Mouse (Mus musculus): ENCODE data around the gene Tgfbrap1. TPM values are rescaled to one million over a fixed set of nuclear protein-coding genes. Genes with fewer than 3 reads are reported as not detected.
A peak's percentile ranks its signal among the peaks of the same experiment; 100 is the strongest.

Gene Tgfbrap1
- polyA plus RNA-seq (2015; fragmentation: Nextera tagmentation; extraction: Ambion mirVana) = 9.5 and 10.2 TPM in 2 replicates

DNA sequence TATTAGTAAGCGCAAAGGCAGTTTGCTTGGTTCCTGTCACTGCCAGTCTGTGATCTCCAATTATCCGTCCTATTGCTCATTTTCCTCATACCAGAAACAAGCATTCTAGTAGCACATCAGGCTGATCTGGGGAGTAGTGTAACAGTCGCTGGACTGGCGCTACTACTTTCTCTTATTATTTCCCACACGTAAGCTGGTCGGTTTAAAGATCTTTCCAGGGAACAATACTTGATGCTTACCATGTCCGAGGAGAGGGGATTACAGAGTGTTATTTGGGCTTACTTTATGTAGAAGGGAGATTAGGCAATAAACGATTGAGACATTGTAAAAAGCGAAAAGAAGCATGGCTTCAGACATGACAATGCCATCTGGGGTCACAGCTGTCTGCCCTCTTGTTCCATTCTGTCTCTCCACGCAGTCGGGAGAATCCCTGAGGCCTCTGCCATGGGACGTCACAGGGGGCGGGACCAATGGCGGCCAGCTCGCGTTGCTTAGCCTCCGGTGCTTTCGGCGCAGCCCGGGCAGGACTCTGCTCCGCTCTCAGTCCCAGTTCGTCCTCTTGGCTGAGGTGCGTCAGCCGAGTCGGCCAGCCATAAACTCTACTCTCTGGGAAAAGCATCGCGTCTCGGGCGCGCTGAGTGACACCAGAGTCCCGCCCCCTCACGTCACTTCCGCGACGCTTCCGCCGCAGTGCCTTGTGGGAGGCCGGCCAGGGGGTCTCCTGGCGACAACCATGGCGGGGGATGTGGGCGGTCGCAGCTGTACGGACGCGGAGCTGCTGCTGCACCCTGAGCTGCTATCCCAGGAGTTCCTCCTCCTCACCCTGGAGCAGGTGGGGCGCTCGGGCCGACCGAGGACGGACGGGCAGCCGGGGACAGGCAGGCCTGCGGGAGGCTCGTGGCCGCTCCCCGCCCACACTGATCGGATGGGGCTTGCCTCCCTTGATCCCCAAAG lies at the start of gene Tgfbrap1, which contains the start of gene AI597479:
TSS of gene Tgfbrap1 (minus strand) at position 607 of the 954 bp plus-strand sequence.
TSS of gene AI597479 (plus strand) at position 680 of the 954 bp plus-strand sequence.
- WGBS = 1% methylated on average over 57 of the region's 57 CpGs
- no peaks in the 10 kb centered on the region for H3K36me3 ChIP-seq (ENCODE audit: control insufficient read depth, insufficient read depth, low read length)
- ATAC-seq (ENCODE audit: insufficient read depth, low FRiP score) = peak; percentile 95

DNA sequence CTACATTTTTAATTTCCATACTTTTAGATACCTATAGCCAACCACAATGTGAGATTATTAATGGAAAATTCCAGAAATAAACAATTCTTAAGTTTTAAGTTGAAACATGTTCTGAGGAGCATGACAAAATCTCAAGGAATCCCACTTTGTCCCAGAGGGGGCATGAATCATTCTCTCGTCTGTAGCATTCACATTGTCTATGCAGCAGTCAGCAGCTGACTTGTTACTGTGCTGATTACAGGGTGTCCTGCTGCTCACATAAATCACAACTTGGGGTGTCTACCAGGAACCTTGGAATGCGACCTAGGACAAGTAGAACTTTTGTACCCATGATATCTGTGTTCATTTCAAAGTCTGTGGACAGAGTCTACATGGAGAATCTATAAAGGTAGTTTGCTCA lies 49.0 kb upstream of the Tgfbrap1 start:
- Histone ChIP-seq H3K27ac (ENCODE audit: low read length) (no peak overlapping the region), H3K4me3 (replicated peaks; ENCODE audit: low read length) (no peak overlapping the region), H3K36me3 (ENCODE audit: control insufficient read depth, insufficient read depth, low read length) (no peaks in the 10 kb centered on the region), H3K9ac (ENCODE audit: low read length) (no peak overlapping the region), H3K27me3 (ENCODE audit: control insufficient read depth, insufficient read depth, low read length) (no peaks in the 10 kb centered on the region), H3K4me1 (ENCODE audit: control insufficient read depth, insufficient read depth, low read length) (peaks cover 23% of the 10 kb centered on the region), H3K9me3 (replicated peaks; ENCODE audit: control insufficient read depth, low read length) (no peaks in the 10 kb centered on the region), H3K4me2 (ENCODE audit: low read depth, low read length) (no peak overlapping the region)
- WGBS = 61% methylated on average over 2 of the region's 2 CpGs
- no peak for ATAC-seq (ENCODE audit: insufficient read depth, low FRiP score)

More for the DNA sequence above, at the start of gene Tgfbrap1, which contains the start of gene AI597479:
- Histone ChIP-seq H3K27me3 (ENCODE audit: control insufficient read depth, insufficient read depth, low read length) (no peaks in the 10 kb centered on the region), H3K27ac (ENCODE audit: low read length) (peak within 1 kb of the TSS; percentile 99), H3K4me1 (ENCODE audit: control insufficient read depth, insufficient read depth, low read length) (peaks cover 4% of the 10 kb centered on the region), H3K4me3 (replicated peaks; ENCODE audit: low read length) (peak within 1 kb of the TSS; percentile 93), H3K4me2 (ENCODE audit: low read depth, low read length) (peak within 1 kb of the TSS; percentile 90), H3K9me3 (replicated peaks; ENCODE audit: control insufficient read depth, low read length) (no peaks in the 10 kb centered on the region), H3K9ac (ENCODE audit: low read length) (peak within 1 kb of the TSS; percentile 93)

- no peak overlapping the region for H3K4me2 ChIP-seq (ENCODE audit: low read depth, low read length)
- peak; percentile 42; the same call in 1 of the 2 replicates for ATAC-seq (ENCODE audit: insufficient read depth, low FRiP score)
- 64% methylated on average over 6 of the region's 6 CpGs for WGBS
- no peaks in the 10 kb centered on the region for H3K36me3 ChIP-seq (ENCODE audit: control insufficient read depth, insufficient read depth, low read length)
- no peaks in the 10 kb centered on the region for H3K27me3 ChIP-seq (ENCODE audit: control insufficient read depth, insufficient read depth, low read length)
- H3K9me3 ChIP-seq (replicated peaks; ENCODE audit: control insufficient read depth, low read length) = no peaks in the 10 kb centered on the region
- H3K27ac ChIP-seq (ENCODE audit: low read length) = peak overlapping the region; percentile 2; the same call in 1 of the 2 replicates
- H3K9ac ChIP-seq (ENCODE audit: low read length) = no peak overlapping the region
- no peak overlapping the region for H3K4me3 ChIP-seq (replicated peaks; ENCODE audit: low read length)
- H3K4me1 ChIP-seq (ENCODE audit: control insufficient read depth, insufficient read depth, low read length) = peaks cover 21% of the 10 kb centered on the region
Observed at GRCm38 (mm10) chr1:43145388-43145787, 47.0 kb upstream of the Tgfbrap1 start.

DNA sequence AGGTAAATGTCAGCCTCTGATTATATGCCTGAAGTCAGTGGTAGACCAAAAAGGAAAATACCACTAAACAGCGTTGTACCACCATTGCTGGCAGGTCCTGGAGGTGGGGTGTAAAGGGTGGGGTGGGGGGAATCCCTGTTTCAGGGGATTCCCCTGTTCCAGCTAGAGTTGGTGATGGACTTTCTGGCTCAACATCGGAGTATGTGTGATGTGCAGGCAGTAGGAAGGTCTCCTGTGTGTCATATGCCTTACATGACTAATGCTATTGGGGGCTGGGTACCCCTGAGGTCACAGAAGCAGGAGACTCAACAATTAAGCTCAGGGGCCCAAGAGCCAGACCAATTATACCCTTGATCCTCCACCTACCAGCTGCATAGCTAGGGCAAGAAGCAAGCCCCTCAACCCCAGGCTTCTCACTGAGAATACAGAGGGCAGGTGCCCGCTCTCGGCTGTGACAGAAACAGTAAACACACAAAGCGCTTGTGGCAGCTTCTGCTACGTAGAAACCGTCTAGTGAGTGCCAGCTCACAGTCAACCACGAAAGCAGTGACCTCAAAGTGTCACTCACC lies 46.0 kb upstream of the Tgfbrap1 start:
- no peaks in the 10 kb centered on the region for H3K36me3 ChIP-seq (ENCODE audit: control insufficient read depth, insufficient read depth, low read length)
- no peaks in the 10 kb centered on the region for H3K9me3 ChIP-seq (replicated peaks; ENCODE audit: control insufficient read depth, low read length)
- no peak for ATAC-seq (ENCODE audit: insufficient read depth, low FRiP score)
- WGBS = 82% methylated on average over 8 of the region's 8 CpGs
- peaks cover 21% of the 10 kb centered on the region for H3K4me1 ChIP-seq (ENCODE audit: control insufficient read depth, insufficient read depth, low read length)
- no peaks in the 10 kb centered on the region for H3K27me3 ChIP-seq (ENCODE audit: control insufficient read depth, insufficient read depth, low read length)
- no peak overlapping the region for H3K9ac ChIP-seq (ENCODE audit: low read length)
- H3K4me3 ChIP-seq (replicated peaks; ENCODE audit: low read length) = no peak overlapping the region
- no peak overlapping the region for H3K27ac ChIP-seq (ENCODE audit: low read length)
- no peak overlapping the region for H3K4me2 ChIP-seq (ENCODE audit: low read depth, low read length)

DNA sequence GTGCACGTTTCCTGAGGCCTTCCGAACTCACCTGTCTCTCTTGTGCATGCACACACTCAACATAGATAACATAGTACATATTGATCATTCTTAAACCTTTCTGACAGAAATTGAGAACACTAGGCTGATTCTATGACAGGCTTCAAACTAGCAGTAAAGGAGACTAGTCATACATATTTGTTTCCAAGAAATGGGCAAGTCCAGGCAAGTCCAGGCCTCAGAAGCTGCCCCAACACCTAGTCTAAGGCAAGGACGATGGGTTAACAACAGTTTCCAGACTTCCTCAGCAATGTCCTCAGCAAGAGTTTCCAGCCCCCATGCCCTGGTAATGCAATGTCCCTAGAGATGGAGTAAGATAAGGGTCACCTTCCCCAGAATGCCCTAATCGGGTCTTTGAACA lies 45.4 kb upstream of the Tgfbrap1 start:
- H3K36me3 ChIP-seq (ENCODE audit: control insufficient read depth, insufficient read depth, low read length) = peaks cover under 1% of the 10 kb centered on the region; the same call in 1 of the 2 replicates
- H3K4me2 ChIP-seq (ENCODE audit: low read depth, low read length) = no peak overlapping the region
- no peaks in the 10 kb centered on the region for H3K27me3 ChIP-seq (ENCODE audit: control insufficient read depth, insufficient read depth, low read length)
- H3K9me3 ChIP-seq (replicated peaks; ENCODE audit: control insufficient read depth, low read length) = no peaks in the 10 kb centered on the region
- ATAC-seq (ENCODE audit: insufficient read depth, low FRiP score) = no peak
- H3K4me1 ChIP-seq (ENCODE audit: control insufficient read depth, insufficient read depth, low read length) = peaks cover 21% of the 10 kb centered on the region
- H3K27ac ChIP-seq (ENCODE audit: low read length) = no peak overlapping the region
- no peak overlapping the region for H3K9ac ChIP-seq (ENCODE audit: low read length)
- H3K4me3 ChIP-seq (replicated peaks; ENCODE audit: low read length) = no peak overlapping the region
- WGBS = 83% methylated on average over 4 of the region's 4 CpGs

DNA sequence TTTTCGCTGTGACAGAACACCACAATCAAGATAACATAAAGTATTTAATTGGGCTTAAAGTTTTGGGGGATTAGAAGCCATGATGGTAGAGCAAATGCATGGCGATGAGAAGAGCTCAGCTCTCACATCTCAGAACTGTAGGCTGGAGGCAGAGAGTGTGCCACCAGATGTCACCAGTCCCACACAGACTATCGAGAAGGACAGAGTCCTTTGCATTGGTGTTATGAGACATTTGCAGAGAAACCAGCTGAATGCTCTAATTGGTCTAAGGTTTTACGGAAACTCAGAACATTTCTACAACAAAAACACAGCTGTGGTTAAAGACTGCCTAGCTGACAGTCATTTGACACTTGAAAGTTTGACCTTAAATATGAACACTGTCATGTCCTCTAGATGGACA lies 44.8 kb upstream of the Tgfbrap1 start:
- no peak for ATAC-seq (ENCODE audit: insufficient read depth, low FRiP score)
- H3K4me2 ChIP-seq (ENCODE audit: low read depth, low read length) = no peak overlapping the region
- no peak overlapping the region for H3K4me3 ChIP-seq (replicated peaks; ENCODE audit: low read length)
- WGBS = 77% methylated on average over 4 of the region's 4 CpGs
- no peaks in the 10 kb centered on the region for H3K9me3 ChIP-seq (replicated peaks; ENCODE audit: control insufficient read depth, low read length)
- H3K9ac ChIP-seq (ENCODE audit: low read length) = no peak overlapping the region
- H3K27me3 ChIP-seq (ENCODE audit: control insufficient read depth, insufficient read depth, low read length) = no peaks in the 10 kb centered on the region
- H3K4me1 ChIP-seq (ENCODE audit: control insufficient read depth, insufficient read depth, low read length) = peaks cover 21% of the 10 kb centered on the region
- H3K36me3 ChIP-seq (ENCODE audit: control insufficient read depth, insufficient read depth, low read length) = peaks cover 6% of the 10 kb centered on the region
- no peak overlapping the region for H3K27ac ChIP-seq (ENCODE audit: low read length)

DNA sequence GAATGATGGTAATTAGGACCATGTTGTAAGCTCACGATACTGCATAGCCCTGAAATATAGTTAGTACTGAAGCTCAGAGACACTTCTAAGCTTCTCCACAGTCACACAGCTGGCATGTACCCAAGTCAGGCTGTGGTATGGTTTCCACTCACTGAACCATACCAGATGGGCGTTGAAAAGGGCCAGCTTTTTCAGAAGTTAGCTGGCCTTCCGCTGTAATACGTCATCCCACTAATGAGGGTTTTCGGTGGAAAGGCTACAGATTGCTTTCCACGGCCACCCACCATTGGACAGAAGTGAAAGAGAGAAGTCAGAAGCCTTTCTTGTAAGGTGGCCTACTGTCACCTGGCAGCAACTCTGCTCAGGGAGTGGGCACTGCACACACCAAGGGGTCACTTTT lies 44.4 kb upstream of the Tgfbrap1 start:
- Histone ChIP-seq H3K27ac (ENCODE audit: low read length) (no peak overlapping the region; the same call in 1 of the 2 replicates), H3K36me3 (ENCODE audit: control insufficient read depth, insufficient read depth, low read length) (peaks cover 7% of the 10 kb centered on the region), H3K4me3 (replicated peaks; ENCODE audit: low read length) (no peak overlapping the region), H3K9me3 (replicated peaks; ENCODE audit: control insufficient read depth, low read length) (no peaks in the 10 kb centered on the region), H3K27me3 (ENCODE audit: control insufficient read depth, insufficient read depth, low read length) (no peaks in the 10 kb centered on the region), H3K9ac (ENCODE audit: low read length) (no peak overlapping the region), H3K4me2 (ENCODE audit: low read depth, low read length) (no peak overlapping the region), H3K4me1 (ENCODE audit: control insufficient read depth, insufficient read depth, low read length) (peaks cover 21% of the 10 kb centered on the region)
- ATAC-seq (ENCODE audit: insufficient read depth, low FRiP score) = no peak
- WGBS = 75% methylated on average over 6 of the region's 6 CpGs

- ATAC-seq (ENCODE audit: insufficient read depth, low FRiP score) = no peak
- H3K9ac ChIP-seq (ENCODE audit: low read length) = no peak overlapping the region
- 66% methylated on average over 11 of the region's 11 CpGs for WGBS
Observed at GRCm38 (mm10) chr1:43141555-43141961, 43.1 kb upstream of the Tgfbrap1 start.

More at GRCm38 (mm10) chr1:43141555-43141961, 43.1 kb upstream of the Tgfbrap1 start:
- H3K9me3 ChIP-seq (replicated peaks; ENCODE audit: control insufficient read depth, low read length) = no peaks in the 10 kb centered on the region
- H3K4me3 ChIP-seq (replicated peaks; ENCODE audit: low read length) = no peak overlapping the region
- no peaks in the 10 kb centered on the region for H3K27me3 ChIP-seq (ENCODE audit: control insufficient read depth, insufficient read depth, low read length)
- peaks cover 16% of the 10 kb centered on the region for H3K36me3 ChIP-seq (ENCODE audit: control insufficient read depth, insufficient read depth, low read length)
- no peak overlapping the region for H3K4me2 ChIP-seq (ENCODE audit: low read depth, low read length)
- H3K27ac ChIP-seq (ENCODE audit: low read length) = no peak overlapping the region; the same call in 1 of the 2 replicates
- H3K4me1 ChIP-seq (ENCODE audit: control insufficient read depth, insufficient read depth, low read length) = peaks cover 21% of the 10 kb centered on the region
